Mouse (Mus musculus): Measurements from ENCODE around the gene 1810055G02Rik.

1810055G02Rik gene

DNA sequence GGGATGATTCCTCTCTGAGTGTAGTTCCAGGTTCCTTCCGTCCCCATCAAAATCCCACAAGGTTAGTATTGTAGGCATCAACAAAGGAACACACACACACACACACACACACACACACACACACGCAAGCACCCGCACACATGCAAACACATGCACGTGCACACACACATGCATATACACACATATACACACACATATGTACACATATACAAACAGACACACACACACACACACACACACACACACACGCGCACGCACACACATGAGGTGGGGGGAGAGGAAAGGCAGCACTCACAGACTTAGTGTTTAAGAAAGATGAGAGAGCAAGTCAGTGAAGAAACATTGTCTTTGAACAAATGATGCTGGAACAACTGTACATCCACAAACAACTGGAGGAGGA, 35.3 kb downstream of the 1810055G02Rik start:
- no peak for DNase-seq (ENCODE audit: low spot score)

DNA sequence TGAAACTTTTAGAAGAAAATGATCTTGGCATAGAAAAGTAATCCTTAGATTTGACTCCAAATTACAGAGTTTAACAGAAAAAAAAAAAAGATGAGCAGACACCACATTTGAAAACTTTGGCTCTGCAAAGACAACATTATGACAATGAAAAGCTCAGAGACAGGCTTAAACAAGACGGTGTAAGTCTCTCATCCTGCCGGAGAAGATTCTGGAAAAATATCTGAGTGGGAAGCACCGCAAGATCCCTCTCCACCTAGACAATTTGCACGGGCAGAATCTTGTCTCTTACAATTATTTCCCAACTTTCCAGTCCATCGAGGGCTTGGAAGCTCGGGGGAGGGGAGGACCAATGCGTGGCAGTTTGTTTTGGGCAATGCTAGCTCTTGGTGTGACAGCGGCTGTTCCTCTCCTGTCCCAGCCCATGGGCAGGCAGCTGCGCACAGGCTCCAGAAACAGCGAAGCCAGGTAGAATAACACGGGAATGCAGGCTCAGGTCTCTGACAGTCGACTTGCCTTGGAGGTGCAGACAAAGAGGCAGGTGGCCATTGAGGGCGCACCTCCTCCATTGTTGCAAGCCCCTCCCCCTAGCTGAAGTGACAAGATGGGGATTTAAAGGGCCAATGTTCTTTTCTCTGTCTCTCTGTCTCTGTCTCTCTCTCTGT, 35.9 kb downstream of the 1810055G02Rik start:
- DNase-seq (ENCODE audit: low spot score) = no peak

DNA sequence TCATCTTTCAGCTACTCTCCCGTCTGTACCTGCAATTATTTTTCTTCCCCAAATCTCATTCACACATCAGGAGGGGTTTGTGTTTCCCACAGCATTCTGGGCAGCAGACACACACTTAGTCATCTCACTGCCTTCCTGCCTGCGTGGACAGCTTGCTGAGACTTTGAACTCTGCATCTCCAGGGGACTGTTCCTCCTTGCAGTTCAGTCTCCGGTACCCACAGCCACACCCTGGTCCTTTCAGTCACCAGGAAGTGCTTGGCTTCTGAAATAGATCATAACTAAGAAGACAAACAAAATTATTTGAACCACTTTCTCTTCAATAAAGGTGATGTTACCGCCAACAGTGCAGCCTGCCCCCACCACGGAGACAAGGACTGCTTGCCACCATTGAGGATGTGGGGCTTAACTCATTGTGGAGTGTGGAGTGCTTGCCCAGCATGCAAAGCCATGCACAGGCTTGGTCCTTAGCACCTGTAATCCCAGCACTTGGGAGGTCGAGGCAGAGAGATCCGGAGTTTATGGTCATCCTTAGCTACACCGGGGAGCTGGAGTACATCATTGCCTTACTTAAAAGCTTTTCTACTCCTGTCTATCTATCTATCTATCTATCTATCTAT, 44.6 kb downstream of the 1810055G02Rik start:
- DNase-seq (ENCODE audit: low spot score) = no peak

DNA sequence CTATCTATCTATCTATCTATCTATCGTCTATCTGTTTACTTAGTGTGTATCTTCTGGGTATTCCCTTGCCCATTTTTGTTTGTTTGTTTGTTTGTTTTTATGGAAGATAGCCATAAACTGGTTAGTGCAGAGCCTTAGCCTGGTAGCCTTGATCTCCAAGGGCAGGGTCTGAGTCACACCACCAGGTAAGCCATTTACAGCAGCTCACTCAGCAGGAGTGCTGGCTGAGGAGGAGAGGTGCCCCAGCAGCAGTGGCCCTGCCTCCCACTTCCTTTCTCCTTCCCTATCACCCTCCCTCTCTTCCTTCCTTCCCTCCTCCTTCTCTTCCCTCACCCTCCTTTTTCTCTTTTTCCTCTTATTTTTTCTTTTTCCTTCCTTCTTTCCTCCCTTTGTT, 45.1 kb downstream of the 1810055G02Rik start:
- DNase-seq (ENCODE audit: low spot score) = no peak

DNA sequence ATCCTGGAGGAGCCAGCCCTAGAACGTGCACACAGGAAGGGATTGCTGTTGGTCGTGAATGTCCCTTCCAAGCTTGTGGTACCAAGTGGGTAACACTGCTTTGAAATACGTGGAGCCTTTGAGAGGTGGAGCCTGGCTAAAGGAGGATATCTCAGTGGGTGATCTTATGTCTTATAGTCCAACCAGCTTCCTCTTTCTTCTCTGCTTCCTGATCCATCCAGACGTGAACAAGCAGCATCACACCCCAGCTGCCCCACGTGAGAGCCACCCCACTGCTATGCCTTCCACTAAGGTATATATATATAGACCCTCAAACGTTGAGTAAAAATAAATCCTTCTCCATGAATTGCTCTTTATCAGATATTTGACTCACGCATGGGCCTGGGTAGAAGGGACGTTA, 45.6 kb downstream of the 1810055G02Rik start:
- no peak for DNase-seq (ENCODE audit: low spot score)

DNA sequence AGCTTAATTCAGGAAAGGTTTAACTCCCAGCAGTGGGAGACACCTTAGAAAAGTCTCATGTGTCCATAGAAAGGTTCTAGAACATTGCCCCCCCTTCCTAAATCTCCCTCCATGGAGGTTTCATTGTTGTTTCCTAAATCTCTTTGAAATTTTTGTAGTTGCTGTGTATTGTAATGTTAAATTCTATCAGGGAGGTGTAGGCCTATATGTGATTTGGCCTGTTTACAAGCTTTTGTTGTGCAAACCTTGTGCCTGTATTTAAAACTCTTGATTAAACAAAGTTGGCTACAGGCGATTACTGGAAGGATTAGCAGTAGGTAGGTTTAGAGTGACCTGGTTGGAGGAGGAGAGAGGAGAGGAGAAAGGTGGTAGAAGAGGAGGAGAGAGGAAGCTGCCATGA, 49.8 kb downstream of the 1810055G02Rik start:
- DNase-seq (ENCODE audit: low spot score) = no peak

DNA sequence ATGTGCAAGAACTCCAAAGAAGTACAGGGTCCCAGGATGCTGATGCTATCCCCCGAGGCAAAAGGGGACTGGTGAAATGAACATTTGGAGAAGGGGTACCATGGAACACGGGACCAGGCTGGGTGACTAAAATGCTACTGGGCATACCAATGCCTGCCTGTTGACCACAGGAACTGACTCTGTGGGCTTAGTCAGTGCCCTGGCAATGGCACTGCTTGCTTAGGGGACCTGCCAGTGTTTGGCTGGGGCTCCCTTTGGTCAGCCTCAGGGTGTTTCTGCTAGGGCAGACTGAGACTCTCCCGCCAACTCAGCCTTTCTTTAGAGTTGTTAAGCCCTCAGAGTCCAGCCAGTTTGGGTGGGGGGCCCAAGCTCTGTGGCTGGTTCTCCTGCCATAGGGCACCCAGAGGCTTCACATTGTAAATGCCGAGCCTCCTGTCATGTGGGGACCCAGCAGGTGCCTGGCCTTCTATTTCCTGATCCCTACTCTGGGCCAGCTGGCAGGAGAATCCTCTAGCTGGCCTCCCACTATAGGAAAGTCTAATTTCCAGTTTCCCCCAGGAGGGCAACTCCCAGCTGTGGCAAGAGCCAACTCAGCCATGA, 57.2 kb downstream of the 1810055G02Rik start:
- DNase-seq (ENCODE audit: low spot score) = no peak

DNA sequence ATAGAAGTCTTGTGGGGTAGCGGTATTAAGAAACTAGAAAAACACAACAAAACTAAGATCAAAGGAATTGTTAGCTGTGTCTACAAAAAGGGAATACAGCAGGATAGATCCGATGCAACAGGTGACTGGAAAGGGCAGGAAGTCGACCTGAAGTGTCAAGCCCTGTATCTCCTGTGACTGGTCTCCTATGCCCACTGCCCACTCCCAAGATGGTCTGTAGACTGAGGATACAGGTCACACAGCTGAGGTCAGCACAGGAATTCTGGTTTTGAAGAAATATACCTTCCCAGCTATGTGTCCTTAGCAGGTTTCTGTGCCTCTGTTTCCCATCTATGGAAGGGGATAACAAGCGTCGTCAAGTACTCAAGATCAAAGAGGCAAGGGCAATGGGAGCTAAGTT, 58.3 kb downstream of the 1810055G02Rik start:
- no peak for DNase-seq (ENCODE audit: low spot score)

DNA sequence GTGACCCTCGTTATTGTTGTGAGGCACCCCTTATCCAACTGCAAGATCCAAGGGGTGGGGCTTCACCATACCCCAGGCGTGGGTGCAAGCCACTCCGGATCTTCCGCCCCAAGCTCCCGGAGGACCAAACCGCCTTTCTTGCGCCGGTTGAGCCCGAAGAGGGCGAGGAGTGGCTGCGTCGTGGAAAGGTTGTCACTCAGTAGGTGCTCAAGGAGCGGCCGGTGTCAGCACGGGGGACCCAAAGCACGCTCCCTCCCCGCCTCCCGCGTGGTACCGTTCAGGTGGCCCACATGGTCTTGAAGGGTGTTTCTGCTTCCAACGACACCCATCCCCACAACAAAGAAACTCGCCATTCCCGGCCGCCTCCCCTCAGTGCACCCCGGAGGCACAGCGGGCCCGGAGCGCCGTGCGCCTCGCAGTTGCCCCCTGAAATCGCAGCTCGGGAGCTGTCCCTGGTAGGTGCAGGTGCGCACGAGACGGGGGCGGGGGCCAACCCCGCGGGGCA, 59.2 kb downstream of the 1810055G02Rik start, which contains the start of gene Kmt5b:
Gene Kmt5b (plus strand): TSS at position 146 of the 505 bp plus-strand sequence.
- DNase-seq (ENCODE audit: low spot score) = no peak

All from urinary bladder, postnatal 10 days (tissue).